Mouse (Mus musculus): Measurements from ENCODE around the gene Nsg1.

DNA sequence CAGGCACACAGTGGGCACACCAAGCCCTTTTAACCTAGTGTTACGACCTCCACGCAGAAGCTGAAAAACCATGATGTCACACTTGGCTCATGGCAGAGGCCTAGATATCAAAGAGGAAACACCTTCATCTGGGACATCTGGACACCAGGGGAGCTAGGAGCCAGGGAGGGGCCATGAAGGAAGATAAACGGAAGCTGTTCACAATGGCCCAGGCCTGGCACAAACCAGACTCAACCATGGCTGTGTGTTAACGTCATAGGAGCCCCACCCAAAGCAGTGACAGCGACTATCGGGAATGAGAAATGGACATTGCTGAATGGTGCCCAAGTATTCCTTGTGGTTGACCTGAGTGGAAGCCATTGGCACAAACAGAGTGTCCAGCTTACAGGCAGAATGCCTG is 13.2 kb downstream of the Nsg1 start:
- TF ChIP-seq CTCF (conservative IDR thresholded peaks at IDR 0.05; ENCODE audit: insufficient read depth, insufficient read length, low read depth, low read length), result no peak
- no peak for TF ChIP-seq POLR2A (IDR thresholded peaks at IDR 0.05; ENCODE audit: low read depth, low read length)

Measured in kidney, adult 2 months (tissue).